Mouse (Mus musculus): ENCODE results near the gene Lrrc34. TPM values are rescaled to one million over a fixed set of nuclear protein-coding genes. Genes with fewer than 3 reads are reported as not detected.
A peak's percentile ranks its signal among the peaks of the same experiment; 100 is the strongest.

The Lrrc34 gene
- polyA plus RNA-seq, 1 experiment: 66.2 TPM

GRCm38 (mm10) chr3:30620132-30620531 lies 27.5 kb downstream of the Lrrc34 start:
- no peak overlapping the region for H3K27ac ChIP-seq (ENCODE audit: control insufficient read depth, insufficient read depth, low read depth, low read length)
- no peak overlapping the region for H3K4me3 ChIP-seq (ENCODE audit: control insufficient read depth, low read depth, low read length)
- H3K27me3 ChIP-seq (ENCODE audit: control insufficient read depth, insufficient read depth, low read length): no peaks in the 10 kb centered on the region
- H3K36me3 ChIP-seq (ENCODE audit: control insufficient read depth, insufficient read depth, low read length): no peaks in the 10 kb centered on the region; the same call in 1 of the 2 replicates
- H3K4me1 ChIP-seq (ENCODE audit: control insufficient read depth, insufficient read depth, low read length): no peaks in the 10 kb centered on the region
- TF ChIP-seq CTCF (IDR thresholded peaks at IDR 0.05; ENCODE audit: control insufficient read depth, insufficient read depth, insufficient replicate concordance, low read depth, low read length): no peak
- no peak for TF ChIP-seq POLR2A (IDR thresholded peaks at IDR 0.05; ENCODE audit: control insufficient read depth, low read depth, low read length)

- Histone ChIP-seq H3K4me3 (ENCODE audit: control insufficient read depth, low read depth, low read length) (no peak overlapping the region), H3K27me3 (ENCODE audit: control insufficient read depth, insufficient read depth, low read length) (no peaks in the 10 kb centered on the region), H3K27ac (ENCODE audit: control insufficient read depth, insufficient read depth, low read depth, low read length) (no peak overlapping the region), H3K4me1 (ENCODE audit: control insufficient read depth, insufficient read depth, low read length) (no peaks in the 10 kb centered on the region), H3K36me3 (ENCODE audit: control insufficient read depth, insufficient read depth, low read length) (peaks cover 5% of the 10 kb centered on the region)
- TF ChIP-seq POLR2A (IDR thresholded peaks at IDR 0.05; ENCODE audit: control insufficient read depth, low read depth, low read length) (no peak), CTCF (IDR thresholded peaks at IDR 0.05; ENCODE audit: control insufficient read depth, insufficient read depth, insufficient replicate concordance, low read depth, low read length) (no peak)
Measured at GRCm38 (mm10) chr3:30610930-30611329, 36.7 kb downstream of the Lrrc34 start.

GRCm38 (mm10) chr3:30608999-30609398 lies 38.7 kb downstream of the Lrrc34 start:
- Histone ChIP-seq H3K4me1 (ENCODE audit: control insufficient read depth, insufficient read depth, low read length) (no peaks in the 10 kb centered on the region), H3K4me3 (ENCODE audit: control insufficient read depth, low read depth, low read length) (no peak overlapping the region), H3K27me3 (ENCODE audit: control insufficient read depth, insufficient read depth, low read length) (no peaks in the 10 kb centered on the region), H3K27ac (ENCODE audit: control insufficient read depth, insufficient read depth, low read depth, low read length) (no peak overlapping the region), H3K36me3 (ENCODE audit: control insufficient read depth, insufficient read depth, low read length) (peaks cover 5% of the 10 kb centered on the region)
- TF ChIP-seq CTCF (IDR thresholded peaks at IDR 0.05; ENCODE audit: control insufficient read depth, insufficient read depth, insufficient replicate concordance, low read depth, low read length): no peak
- TF ChIP-seq POLR2A (IDR thresholded peaks at IDR 0.05; ENCODE audit: control insufficient read depth, low read depth, low read length): no peak

GRCm38 (mm10) chr3:30603256-30603655 lies 44.4 kb downstream of the Lrrc34 start:
- H3K27ac ChIP-seq (ENCODE audit: control insufficient read depth, insufficient read depth, low read depth, low read length): peak overlapping the region; percentile 12
- H3K4me3 ChIP-seq (ENCODE audit: control insufficient read depth, low read depth, low read length): peak overlapping the region; percentile 94
- TF ChIP-seq CTCF (IDR thresholded peaks at IDR 0.05; ENCODE audit: control insufficient read depth, insufficient read depth, insufficient replicate concordance, low read depth, low read length) (no peak), POLR2A (IDR thresholded peaks at IDR 0.05; ENCODE audit: control insufficient read depth, low read depth, low read length) (no peak)
- H3K36me3 ChIP-seq (ENCODE audit: control insufficient read depth, insufficient read depth, low read length): peaks cover 1% of the 10 kb centered on the region
- H3K27me3 ChIP-seq (ENCODE audit: control insufficient read depth, insufficient read depth, low read length): no peaks in the 10 kb centered on the region
- H3K4me1 ChIP-seq (ENCODE audit: control insufficient read depth, insufficient read depth, low read length): peaks cover 10% of the 10 kb centered on the region

GRCm38 (mm10) chr3:30602740-30603098 lies 45.0 kb downstream of the Lrrc34 start:
- H3K4me3 ChIP-seq (ENCODE audit: control insufficient read depth, low read depth, low read length): peak overlapping the region; percentile 94
- H3K4me1 ChIP-seq (ENCODE audit: control insufficient read depth, insufficient read depth, low read length): peaks cover 10% of the 10 kb centered on the region
- no peak; the same call in 1 of the 2 replicates for TF ChIP-seq POLR2A (IDR thresholded peaks at IDR 0.05; ENCODE audit: control insufficient read depth, low read depth, low read length)
- TF ChIP-seq CTCF (IDR thresholded peaks at IDR 0.05; ENCODE audit: control insufficient read depth, insufficient read depth, insufficient replicate concordance, low read depth, low read length): no peak
- H3K27ac ChIP-seq (ENCODE audit: control insufficient read depth, insufficient read depth, low read depth, low read length): peak overlapping the region; percentile 95
- H3K27me3 ChIP-seq (ENCODE audit: control insufficient read depth, insufficient read depth, low read length): no peaks in the 10 kb centered on the region
- no peaks in the 10 kb centered on the region; the same call in none of the 2 replicates for H3K36me3 ChIP-seq (ENCODE audit: control insufficient read depth, insufficient read depth, low read length)

GRCm38 (mm10) chr3:30602065-30602739 lies 45.5 kb downstream of the Lrrc34 start, which contains the start of gene Mynn:
Gene Mynn (plus strand): TSS chr3:30602065.
- Histone ChIP-seq H3K4me1 (ENCODE audit: control insufficient read depth, insufficient read depth, low read length) (peaks cover 10% of the 10 kb centered on the region), H3K27me3 (ENCODE audit: control insufficient read depth, insufficient read depth, low read length) (no peaks in the 10 kb centered on the region), H3K27ac (ENCODE audit: control insufficient read depth, insufficient read depth, low read depth, low read length) (peak within 1 kb of the TSS; percentile 95), H3K4me3 (ENCODE audit: control insufficient read depth, low read depth, low read length) (peak within 1 kb of the TSS; percentile 94), H3K36me3 (ENCODE audit: control insufficient read depth, insufficient read depth, low read length) (no peaks in the 10 kb centered on the region; the same call in 1 of the 2 replicates)
- TF ChIP-seq POLR2A (IDR thresholded peaks at IDR 0.05; ENCODE audit: control insufficient read depth, low read depth, low read length) (peak; percentile 91), CTCF (IDR thresholded peaks at IDR 0.05; ENCODE audit: control insufficient read depth, insufficient read depth, insufficient replicate concordance, low read depth, low read length) (peak; percentile 29; the same call in 1 of the 2 replicates)

GRCm38 (mm10) chr3:30601610-30602064 lies 46.0 kb downstream of the Lrrc34 start:
- H3K27ac ChIP-seq (ENCODE audit: control insufficient read depth, insufficient read depth, low read depth, low read length): peak overlapping the region; percentile 95
- H3K36me3 ChIP-seq (ENCODE audit: control insufficient read depth, insufficient read depth, low read length): no peaks in the 10 kb centered on the region; the same call in 1 of the 2 replicates
- TF ChIP-seq POLR2A (IDR thresholded peaks at IDR 0.05; ENCODE audit: control insufficient read depth, low read depth, low read length) (no peak; the same call in 1 of the 2 replicates), CTCF (IDR thresholded peaks at IDR 0.05; ENCODE audit: control insufficient read depth, insufficient read depth, insufficient replicate concordance, low read depth, low read length) (no peak)
- H3K27me3 ChIP-seq (ENCODE audit: control insufficient read depth, insufficient read depth, low read length): no peaks in the 10 kb centered on the region
- H3K4me1 ChIP-seq (ENCODE audit: control insufficient read depth, insufficient read depth, low read length): peaks cover 10% of the 10 kb centered on the region
- peak overlapping the region; percentile 94 for H3K4me3 ChIP-seq (ENCODE audit: control insufficient read depth, low read depth, low read length)
